Mouse (Mus musculus): ENCODE data around the gene Relch. TPM values are rescaled to one million over a fixed set of nuclear protein-coding genes. Genes with fewer than 3 reads are reported as not detected.

Relch gene
- polyA plus RNA-seq, 1 experiment from 2014 or later, result 32.0 TPM

DNA sequence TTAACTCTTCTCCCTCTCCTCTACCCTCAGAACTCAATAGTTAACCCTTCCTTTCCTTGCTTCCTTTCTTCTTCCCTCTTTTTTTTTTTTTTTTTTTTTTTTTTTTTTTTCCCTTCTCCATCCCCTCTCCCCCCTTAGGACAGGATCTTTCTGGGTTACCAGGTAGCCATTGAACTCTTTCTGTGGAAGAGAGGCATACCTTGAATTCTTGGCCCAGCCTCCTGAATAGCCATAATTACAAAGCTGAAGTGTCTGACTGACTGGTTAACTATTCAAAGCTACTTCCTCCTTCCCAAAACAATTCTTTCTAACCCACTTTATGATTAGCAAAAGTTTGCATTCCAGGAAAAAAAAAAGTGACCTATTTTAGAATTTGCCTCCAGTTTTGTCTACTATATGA is 6.0 kb downstream of the Relch start:
- DNase-seq (ENCODE audit: low spot score) (no peak), ATAC-seq (no peak)
- H3K4me2 ChIP-seq (ENCODE audit: low read length), result no peak overlapping the region
- no peak overlapping the region for H3K4me3 ChIP-seq (ENCODE audit: low read depth, low read length)
- no peak overlapping the region for H3K27ac ChIP-seq (ENCODE audit: low read depth, low read length)
- H3K36me3 ChIP-seq (ENCODE audit: control insufficient read depth, insufficient read depth, low read length), result 0 out of 2 replicates have a peak, but pooled peaks cover 3% of the 10 kb centered on the region
- no peaks in the 10 kb centered on the region for H3K27me3 ChIP-seq (replicated peaks; ENCODE audit: control insufficient read depth, insufficient read depth, low read length)
- H3K4me1 ChIP-seq (ENCODE audit: control insufficient read depth, insufficient read depth, low read length), result peaks cover 5% of the 10 kb centered on the region
- no peaks in the 10 kb centered on the region for H3K9me3 ChIP-seq (replicated peaks; ENCODE audit: control insufficient read depth, low read length)
- no peak overlapping the region for H3K9ac ChIP-seq (ENCODE audit: low read length)

DNA sequence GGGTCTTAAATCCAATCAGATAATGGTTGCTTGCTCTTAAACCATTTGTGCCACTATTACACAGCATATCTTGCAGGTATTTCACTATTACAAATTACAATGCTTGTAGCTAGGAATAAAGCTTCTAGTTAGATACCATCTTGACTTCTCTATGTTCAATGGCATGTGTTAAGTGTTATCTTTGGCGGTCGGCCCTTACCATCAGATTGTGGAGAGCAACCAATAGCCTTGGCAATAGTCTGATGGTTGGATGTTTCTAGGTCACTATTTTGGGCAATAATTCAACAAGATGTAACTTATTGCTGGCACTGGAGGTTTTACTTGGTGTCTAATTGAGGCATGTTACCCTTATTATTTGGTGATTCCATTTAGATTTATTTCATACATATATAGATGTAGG is 11.1 kb downstream of the Relch start:
- Histone ChIP-seq H3K27me3 (replicated peaks; ENCODE audit: control insufficient read depth, insufficient read depth, low read length) (no peaks in the 10 kb centered on the region), H3K4me1 (ENCODE audit: control insufficient read depth, insufficient read depth, low read length) (no peaks in the 10 kb centered on the region), H3K4me3 (ENCODE audit: low read depth, low read length) (no peak overlapping the region), H3K36me3 (ENCODE audit: control insufficient read depth, insufficient read depth, low read length) (no peaks in the 10 kb centered on the region), H3K27ac (ENCODE audit: low read depth, low read length) (no peak overlapping the region), H3K9ac (ENCODE audit: low read length) (no peak overlapping the region), H3K4me2 (ENCODE audit: low read length) (no peak overlapping the region), H3K9me3 (replicated peaks; ENCODE audit: control insufficient read depth, low read length) (no peaks in the 10 kb centered on the region)
- no peak for DNase-seq (ENCODE audit: low spot score)
- no peak for ATAC-seq
- WGBS, result 95% methylated on average over 2 of the region's 2 CpGs

- Histone ChIP-seq H3K4me1 (ENCODE audit: control insufficient read depth, insufficient read depth, low read length) (no peaks in the 10 kb centered on the region), H3K27ac (ENCODE audit: low read depth, low read length) (no peak overlapping the region), H3K9me3 (replicated peaks; ENCODE audit: control insufficient read depth, low read length) (no peaks in the 10 kb centered on the region), H3K4me3 (ENCODE audit: low read depth, low read length) (no peak overlapping the region), H3K9ac (ENCODE audit: low read length) (no peak overlapping the region), H3K4me2 (ENCODE audit: low read length) (no peak overlapping the region), H3K36me3 (ENCODE audit: control insufficient read depth, insufficient read depth, low read length) (peaks cover 4% of the 10 kb centered on the region; the same call in 1 of the 2 replicates), H3K27me3 (replicated peaks; ENCODE audit: control insufficient read depth, insufficient read depth, low read length) (no peaks in the 10 kb centered on the region)
- DNase-seq (ENCODE audit: low spot score) (peak; percentile 3), ATAC-seq (no peak)
- WGBS, result 89% methylated on average over 1 of the region's 1 CpGs
These were observed 16.9 kb downstream of the Relch start for GRCm38 (mm10) chr1:105680587-105680986.

DNA sequence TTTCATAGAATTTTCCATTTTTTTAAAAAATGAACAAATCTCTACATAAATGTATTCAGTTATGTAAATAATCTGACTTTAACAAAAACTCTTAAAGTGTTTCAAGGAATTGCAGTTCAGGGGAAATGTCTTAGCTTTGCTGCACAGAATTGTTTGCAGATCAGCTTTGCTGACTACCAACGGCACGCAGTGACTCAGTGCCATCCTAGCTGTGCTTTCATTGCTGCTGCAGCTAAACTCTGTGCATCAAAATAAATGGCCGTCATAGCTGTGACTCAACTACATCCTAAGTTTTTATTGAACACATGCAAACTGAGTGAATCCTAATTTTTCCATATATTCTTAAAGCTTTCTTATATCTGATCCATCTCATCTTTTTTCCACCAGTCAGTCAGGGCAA is 21.8 kb downstream of the Relch start:
- Histone ChIP-seq H3K9ac (ENCODE audit: low read length) (no peak overlapping the region), H3K4me2 (ENCODE audit: low read length) (no peak overlapping the region), H3K4me3 (ENCODE audit: low read depth, low read length) (no peak overlapping the region), H3K27ac (ENCODE audit: low read depth, low read length) (no peak overlapping the region), H3K9me3 (replicated peaks; ENCODE audit: control insufficient read depth, low read length) (no peaks in the 10 kb centered on the region), H3K4me1 (ENCODE audit: control insufficient read depth, insufficient read depth, low read length) (no peaks in the 10 kb centered on the region), H3K36me3 (ENCODE audit: control insufficient read depth, insufficient read depth, low read length) (peaks cover 4% of the 10 kb centered on the region; the same call in 1 of the 2 replicates), H3K27me3 (replicated peaks; ENCODE audit: control insufficient read depth, insufficient read depth, low read length) (no peaks in the 10 kb centered on the region)
- no peak for DNase-seq (ENCODE audit: low spot score)
- 91% methylated on average over 3 of the region's 3 CpGs for WGBS
- no peak for ATAC-seq

GRCm38 (mm10) chr1:105695581-105695980 is 31.9 kb downstream of the Relch start:
- ATAC-seq (no peak), DNase-seq (ENCODE audit: low spot score) (no peak)
- Histone ChIP-seq H3K27me3 (replicated peaks; ENCODE audit: control insufficient read depth, insufficient read depth, low read length) (no peaks in the 10 kb centered on the region), H3K4me1 (ENCODE audit: control insufficient read depth, insufficient read depth, low read length) (no peaks in the 10 kb centered on the region), H3K27ac (ENCODE audit: low read depth, low read length) (no peak overlapping the region), H3K4me3 (ENCODE audit: low read depth, low read length) (no peak overlapping the region), H3K9ac (ENCODE audit: low read length) (no peak overlapping the region), H3K4me2 (ENCODE audit: low read length) (no peak overlapping the region), H3K36me3 (ENCODE audit: control insufficient read depth, insufficient read depth, low read length) (no peaks in the 10 kb centered on the region), H3K9me3 (replicated peaks; ENCODE audit: control insufficient read depth, low read length) (no peaks in the 10 kb centered on the region)
- 86% methylated on average over 2 of the region's 2 CpGs for WGBS

GRCm38 (mm10) chr1:105700984-105701530 is 37.4 kb downstream of the Relch start:
- Histone ChIP-seq H3K4me1 (ENCODE audit: control insufficient read depth, insufficient read depth, low read length) (no peaks in the 10 kb centered on the region), H3K9me3 (replicated peaks; ENCODE audit: control insufficient read depth, low read length) (no peaks in the 10 kb centered on the region), H3K36me3 (ENCODE audit: control insufficient read depth, insufficient read depth, low read length) (peaks cover 12% of the 10 kb centered on the region; the same call in 1 of the 2 replicates), H3K27me3 (replicated peaks; ENCODE audit: control insufficient read depth, insufficient read depth, low read length) (no peaks in the 10 kb centered on the region), H3K4me2 (ENCODE audit: low read length) (no peak overlapping the region), H3K27ac (ENCODE audit: low read depth, low read length) (no peak overlapping the region), H3K4me3 (ENCODE audit: low read depth, low read length) (no peak overlapping the region), H3K9ac (ENCODE audit: low read length) (no peak overlapping the region)
- DNase-seq (ENCODE audit: low spot score) (no peak), ATAC-seq (no peak)
- 88% methylated on average over 4 of the region's 4 CpGs for WGBS

- H3K9ac ChIP-seq (ENCODE audit: low read length), result no peak overlapping the region
- 73% methylated on average over 2 of the region's 2 CpGs for WGBS
- H3K4me1 ChIP-seq (ENCODE audit: control insufficient read depth, insufficient read depth, low read length), result no peaks in the 10 kb centered on the region
- no peak for ATAC-seq
- H3K36me3 ChIP-seq (ENCODE audit: control insufficient read depth, insufficient read depth, low read length), result peaks cover 24% of the 10 kb centered on the region
- no peak overlapping the region for H3K4me3 ChIP-seq (ENCODE audit: low read depth, low read length)
- H3K9me3 ChIP-seq (replicated peaks; ENCODE audit: control insufficient read depth, low read length), result no peaks in the 10 kb centered on the region
- no peak overlapping the region for H3K27ac ChIP-seq (ENCODE audit: low read depth, low read length)
- no peak overlapping the region for H3K4me2 ChIP-seq (ENCODE audit: low read length)
- no peaks in the 10 kb centered on the region for H3K27me3 ChIP-seq (replicated peaks; ENCODE audit: control insufficient read depth, insufficient read depth, low read length)
- DNase-seq (ENCODE audit: low spot score), result no peak
These were observed 45.8 kb downstream of the Relch start for GRCm38 (mm10) chr1:105709415-105709814.

DNA sequence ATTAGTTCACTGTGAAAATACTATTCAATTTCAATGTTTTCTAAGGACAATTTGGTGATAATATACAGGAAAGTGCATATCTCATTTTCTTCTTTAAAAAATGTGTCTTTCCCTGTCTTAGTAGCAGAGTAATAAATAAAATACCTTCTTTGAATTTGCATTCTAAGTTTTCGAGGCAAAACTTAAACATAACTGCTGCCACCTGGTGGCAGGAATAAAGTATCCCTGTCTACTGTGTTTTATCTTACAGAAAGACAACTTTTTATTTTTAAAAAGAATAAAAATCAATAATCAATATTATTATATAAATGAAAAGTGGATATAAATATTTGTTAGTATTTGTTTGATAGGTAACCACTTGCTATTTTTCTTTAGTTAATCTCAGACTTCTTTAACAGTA is 47.6 kb downstream of the Relch start:
- peak; percentile 66 for DNase-seq (ENCODE audit: low spot score)
- Histone ChIP-seq H3K4me1 (ENCODE audit: control insufficient read depth, insufficient read depth, low read length) (no peaks in the 10 kb centered on the region), H3K9me3 (replicated peaks; ENCODE audit: control insufficient read depth, low read length) (no peaks in the 10 kb centered on the region), H3K9ac (ENCODE audit: low read length) (no peak overlapping the region), H3K4me3 (ENCODE audit: low read depth, low read length) (no peak overlapping the region), H3K27me3 (replicated peaks; ENCODE audit: control insufficient read depth, insufficient read depth, low read length) (no peaks in the 10 kb centered on the region), H3K36me3 (ENCODE audit: control insufficient read depth, insufficient read depth, low read length) (peaks cover 31% of the 10 kb centered on the region), H3K27ac (ENCODE audit: low read depth, low read length) (no peak overlapping the region), H3K4me2 (ENCODE audit: low read length) (no peak overlapping the region)
- no peak for ATAC-seq
- 40% methylated on average over 1 of the region's 1 CpGs for WGBS

GRCm38 (mm10) chr1:105712822-105713221 is 49.2 kb downstream of the Relch start:
- no peak overlapping the region for H3K27ac ChIP-seq (ENCODE audit: low read depth, low read length)
- no peak for ATAC-seq
- H3K9ac ChIP-seq (ENCODE audit: low read length), result no peak overlapping the region
- H3K4me1 ChIP-seq (ENCODE audit: control insufficient read depth, insufficient read depth, low read length), result no peaks in the 10 kb centered on the region
- no peaks in the 10 kb centered on the region for H3K27me3 ChIP-seq (replicated peaks; ENCODE audit: control insufficient read depth, insufficient read depth, low read length)
- 95% methylated on average over 2 of the region's 2 CpGs for WGBS
- H3K36me3 ChIP-seq (ENCODE audit: control insufficient read depth, insufficient read depth, low read length), result peaks cover 24% of the 10 kb centered on the region
- no peak overlapping the region for H3K4me2 ChIP-seq (ENCODE audit: low read length)
- no peak overlapping the region for H3K4me3 ChIP-seq (ENCODE audit: low read depth, low read length)
- H3K9me3 ChIP-seq (replicated peaks; ENCODE audit: control insufficient read depth, low read length), result no peaks in the 10 kb centered on the region
- DNase-seq (ENCODE audit: low spot score), result no peak

All from forebrain, embryonic 14.5 days (tissue).